Mouse (Mus musculus): ENCODE measurements around the gene Gm20826.
"Not testable (repeated sequence)": the region's sequence is repeated elsewhere in the genome, so short reads cannot be mapped to it uniquely, and the experiment has no call there.

Gm20826 gene

GRCm38 (mm10) chrY:7638389-7638788 is at the start of gene Gm20826:
Gm20826 (minus strand) TSS chrY:7638489.
- DNase-seq (ENCODE audit: low spot score in 2 of 2) = not testable (repeated sequence)

All from frontal cortex, postnatal 36 days (tissue).